Mouse (Mus musculus) liver (tissue): Measurements from ENCODE around the gene Arl5a.

ENCODE experiments used
- DNase-seq: peaks from one replicate; pipeline ENCODE4 v3.0.0-alpha.2; 2020; ENCODE audit warnings: mixed read lengths

The Arl5a gene

GRCm38 (mm10) chr2:52359722-52360121, 65.0 kb downstream of the Arl5a start:
- DNase-seq, result no peak

DNA sequence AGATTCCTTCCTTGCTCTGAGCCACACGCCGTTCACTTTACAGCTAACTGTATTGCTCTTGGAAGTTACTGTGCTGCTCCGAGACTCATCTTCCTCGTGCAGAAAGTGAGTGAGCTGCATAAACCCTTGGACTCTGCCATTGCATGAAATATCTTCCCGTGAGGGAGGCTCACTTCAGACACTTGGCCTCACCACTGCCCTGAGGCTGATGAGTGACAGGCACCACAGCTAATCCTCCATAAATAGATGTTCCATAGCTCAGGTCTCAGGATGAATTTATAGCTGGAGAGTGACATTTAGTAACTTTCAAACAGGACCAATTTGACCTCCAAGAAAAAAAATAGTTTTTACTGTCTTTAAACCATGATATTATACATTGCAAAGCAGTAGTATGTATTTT, 66.5 kb downstream of the Arl5a start:
- no peak for DNase-seq

DNA sequence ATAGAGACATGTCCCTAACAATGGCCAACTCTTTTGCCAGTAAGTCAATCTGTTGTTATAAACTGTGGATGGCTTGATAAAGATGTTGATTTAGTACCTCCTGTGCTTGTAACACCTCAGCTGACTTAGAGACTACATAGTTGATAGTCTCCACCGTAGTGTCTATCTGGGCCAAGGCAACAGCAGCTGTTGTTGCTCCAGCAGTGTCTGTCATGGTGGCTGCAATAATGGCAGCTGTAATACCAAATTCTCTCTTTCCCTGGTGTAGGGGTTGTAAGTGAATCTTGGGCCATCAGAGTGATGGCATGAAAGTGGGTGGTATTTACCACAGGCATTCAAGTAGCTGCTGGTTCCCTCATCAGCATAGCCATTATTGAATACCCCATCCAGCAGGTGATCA, 73.7 kb downstream of the Arl5a start:
- no peak for DNase-seq
